Mouse (Mus musculus): ENCODE results near the gene Gfer. TPM values are rescaled to one million over a fixed set of nuclear protein-coding genes. Genes with fewer than 3 reads are reported as not detected.
A peak's percentile ranks its signal among the peaks of the same experiment; 100 is the strongest.
"Not testable (repeated sequence)": the region's sequence is repeated elsewhere in the genome, so short reads cannot be mapped to it uniquely, and the experiment has no call there.

The Gfer gene
- total RNA-seq, 2 experiments from 2014 or later = 9.6 to 14.0 TPM

DNA sequence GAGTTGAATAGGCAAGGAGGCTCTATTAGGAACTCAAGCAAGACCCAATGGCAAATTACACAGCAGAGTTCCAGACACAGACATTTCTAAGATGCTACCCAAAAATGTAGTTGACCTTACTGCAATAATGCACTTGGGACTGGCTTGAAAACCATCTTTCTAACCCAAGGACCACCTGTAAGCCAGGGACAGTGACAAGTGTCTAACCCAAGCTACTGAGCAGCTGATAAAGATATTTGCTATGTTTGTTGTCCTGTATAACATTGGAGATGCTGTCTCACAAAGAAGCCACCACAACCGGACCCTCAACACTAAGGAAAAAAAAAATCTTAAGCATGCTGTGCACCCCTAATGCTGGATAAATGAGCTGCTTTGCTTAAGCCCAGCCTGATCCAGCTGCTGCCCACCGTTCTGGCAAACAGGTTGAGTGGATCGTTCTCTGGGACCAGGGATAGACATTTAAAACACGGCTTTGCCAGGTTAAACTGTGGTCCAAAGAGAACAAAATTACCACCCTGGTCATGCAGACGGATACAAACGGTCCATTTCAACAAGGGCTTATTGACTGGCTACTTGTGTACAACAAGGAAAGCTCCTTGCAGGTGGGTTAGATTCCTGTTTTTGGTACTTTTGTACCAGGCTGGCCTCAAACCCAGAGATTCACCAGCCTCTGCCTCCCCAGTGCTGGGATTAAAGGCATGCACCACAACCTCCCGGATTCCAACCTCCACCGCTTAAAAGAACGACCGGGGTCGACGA, 27.3 kb upstream of the Gfer start:
- no peak for ATAC-seq (replicated peaks; ENCODE audit: low FRiP score, poor library complexity, severe bottlenecking)

DNA sequence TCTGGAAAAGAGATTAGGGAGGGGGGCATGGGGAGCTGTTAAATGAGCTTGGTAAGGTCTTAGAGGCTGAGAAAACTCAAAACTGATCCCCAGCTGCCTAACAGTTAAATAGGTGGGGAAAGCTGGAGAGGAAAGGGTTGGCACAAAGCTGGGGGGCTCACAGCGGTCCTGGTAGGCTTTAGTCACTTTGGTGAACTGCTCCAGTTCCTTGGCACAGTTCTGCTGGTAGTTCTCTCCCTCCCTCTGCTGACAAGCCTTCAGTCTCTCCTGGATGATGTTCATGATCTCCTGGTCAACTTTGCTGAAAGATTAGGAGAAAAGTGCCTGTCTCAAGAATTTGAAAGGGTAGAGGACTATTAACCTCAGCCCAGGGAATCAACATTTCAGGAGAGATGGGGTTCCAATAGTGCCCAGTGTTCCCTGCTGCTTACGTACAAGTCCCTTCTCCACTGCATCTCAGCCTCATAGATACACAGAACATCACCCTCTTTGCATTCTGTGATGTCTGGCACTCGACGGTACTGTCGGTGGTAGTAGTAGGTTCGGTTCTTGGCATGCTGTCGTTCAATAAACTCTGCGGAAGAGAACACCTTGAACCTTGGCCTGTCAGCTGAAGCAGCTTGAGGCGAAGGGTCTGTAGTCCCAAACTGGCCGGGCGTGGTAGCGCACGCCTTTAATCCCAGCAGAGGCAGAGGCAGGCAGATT, 26.4 kb upstream of the Gfer start:
- no peak for ATAC-seq (replicated peaks; ENCODE audit: low FRiP score, poor library complexity, severe bottlenecking)

DNA sequence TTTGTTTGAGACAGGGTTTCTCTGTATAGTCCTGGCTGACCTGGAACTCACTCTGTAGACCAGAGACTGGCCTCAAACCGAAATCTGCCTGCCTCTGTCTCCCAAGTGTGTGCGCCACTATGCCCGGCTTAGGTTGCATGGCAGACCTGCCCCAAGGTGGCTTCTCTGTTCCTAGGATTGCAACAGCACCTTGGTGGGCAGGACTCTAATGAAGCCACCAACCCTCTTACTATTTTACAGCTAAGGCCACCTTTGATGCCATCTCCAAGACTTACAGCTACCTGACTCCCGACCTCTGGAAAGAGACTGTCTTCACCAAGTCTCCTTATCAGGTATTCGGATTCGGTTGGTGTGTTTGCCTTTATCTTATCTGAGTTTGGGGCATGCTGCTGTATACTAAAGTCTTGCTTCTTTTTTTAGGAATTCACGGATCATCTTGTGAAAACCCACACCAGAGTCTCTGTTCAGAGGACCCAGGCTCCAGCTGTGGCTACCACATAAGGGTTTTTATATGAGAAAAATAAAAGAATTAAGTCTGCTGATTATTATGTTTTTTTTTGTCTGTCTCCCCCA, 25.5 kb upstream of the Gfer start:
- ATAC-seq (replicated peaks; ENCODE audit: low FRiP score, poor library complexity, severe bottlenecking) = not testable (repeated sequence)

DNA sequence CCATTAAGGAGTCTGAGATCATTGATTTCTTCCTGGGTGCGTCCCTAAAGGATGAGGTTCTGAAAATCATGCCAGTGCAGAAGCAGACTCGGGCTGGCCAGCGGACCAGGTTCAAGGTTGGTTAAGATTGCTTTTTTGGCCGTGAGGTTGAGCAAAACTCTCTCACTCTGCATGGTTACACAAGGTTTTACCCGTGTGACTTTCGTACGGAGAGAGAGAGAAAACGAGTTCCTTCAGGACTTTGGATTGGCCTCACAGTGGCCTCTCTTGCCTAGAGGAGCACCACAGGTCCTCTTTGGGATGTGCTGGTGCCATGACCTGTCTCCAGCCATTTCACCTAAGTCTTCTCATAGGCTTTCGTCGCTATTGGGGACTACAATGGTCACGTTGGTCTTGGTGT, 24.7 kb upstream of the Gfer start:
- ATAC-seq (replicated peaks; ENCODE audit: low FRiP score, poor library complexity, severe bottlenecking) = not testable (repeated sequence)

DNA sequence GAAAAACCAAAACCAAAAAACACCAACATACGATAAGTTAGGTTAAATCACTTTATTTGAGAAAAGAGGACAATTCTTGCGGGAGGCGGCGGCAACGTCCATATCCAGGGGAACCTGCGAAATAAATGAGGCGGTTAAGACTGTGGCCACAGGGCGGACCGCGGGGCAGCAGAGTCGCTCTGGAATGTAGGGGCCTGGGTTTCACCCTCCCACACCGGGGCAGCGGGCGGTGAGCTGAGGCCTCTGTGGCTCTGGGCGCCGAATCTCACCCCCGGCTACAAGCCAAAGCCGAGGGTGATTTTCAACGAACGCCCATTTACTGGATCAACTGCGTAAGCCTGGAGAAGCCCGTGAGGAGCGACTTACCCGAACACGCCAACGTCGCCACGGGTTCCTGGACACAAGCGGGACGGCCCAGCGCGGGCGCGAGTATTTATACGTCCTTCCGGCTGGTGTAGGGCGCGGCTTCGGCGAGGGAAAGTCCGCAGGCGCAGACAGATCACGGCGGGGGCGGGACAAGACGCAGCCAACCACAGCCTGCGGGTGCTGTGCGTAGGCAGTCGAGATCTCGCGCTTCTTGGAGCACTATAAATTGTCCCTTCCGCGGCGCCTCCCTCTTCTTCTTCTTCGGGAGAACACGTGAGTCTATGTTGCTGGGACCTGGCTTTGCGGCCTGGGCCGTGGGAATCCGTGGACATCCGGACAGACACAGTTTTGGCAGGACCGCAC, 23.7 kb upstream of the Gfer start:
- ATAC-seq (replicated peaks; ENCODE audit: low FRiP score, poor library complexity, severe bottlenecking) = peak; percentile 92

DNA sequence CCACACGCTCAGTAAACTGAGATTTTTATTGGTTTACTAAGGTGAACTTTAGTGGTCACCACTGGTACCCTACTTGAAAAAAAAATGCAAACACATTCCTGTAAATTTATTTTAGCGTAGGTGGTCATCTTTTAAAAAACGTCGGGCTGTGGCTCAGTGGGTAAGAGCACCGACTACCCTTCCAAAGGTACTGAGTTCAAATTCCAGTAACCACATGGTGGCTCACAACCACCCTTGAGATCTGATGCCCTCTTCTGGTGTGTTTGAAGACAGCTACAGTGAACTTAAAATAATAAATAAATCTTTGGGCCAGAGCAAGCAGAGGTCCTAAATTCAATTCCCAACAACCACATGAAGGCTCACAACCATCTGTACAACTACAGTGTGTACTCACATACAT, 23.0 kb upstream of the Gfer start:
- ATAC-seq (replicated peaks; ENCODE audit: low FRiP score, poor library complexity, severe bottlenecking) = not testable (repeated sequence)

DNA sequence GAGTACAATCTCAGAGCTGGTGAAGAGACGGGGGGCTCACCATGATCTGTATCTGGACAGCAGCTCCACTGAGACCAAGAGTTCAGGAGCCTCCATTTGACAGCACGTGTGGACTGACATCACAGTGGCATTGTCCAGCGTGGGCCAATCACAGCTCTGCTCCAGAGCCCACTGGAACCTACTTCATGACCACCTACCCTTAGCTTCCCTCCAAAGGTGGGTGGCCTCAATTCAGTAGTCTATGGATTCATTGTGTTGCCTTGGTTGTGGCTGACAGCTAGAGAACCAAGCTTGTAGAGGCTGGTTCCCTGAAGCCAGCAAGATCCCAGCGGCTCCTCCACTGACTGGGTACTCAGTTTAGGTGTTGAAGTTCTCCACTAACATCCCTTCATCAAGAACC, 22.0 kb upstream of the Gfer start, which contains the start of the genes Rnf151 and Rps2:
Gene Rnf151 (minus strand): TSS at position 121 of the 400 bp plus-strand sequence.
Gene Rps2 (plus strand): TSS at position 174 of the 400 bp plus-strand sequence.
- no peak for ATAC-seq (replicated peaks; ENCODE audit: low FRiP score, poor library complexity, severe bottlenecking)

DNA sequence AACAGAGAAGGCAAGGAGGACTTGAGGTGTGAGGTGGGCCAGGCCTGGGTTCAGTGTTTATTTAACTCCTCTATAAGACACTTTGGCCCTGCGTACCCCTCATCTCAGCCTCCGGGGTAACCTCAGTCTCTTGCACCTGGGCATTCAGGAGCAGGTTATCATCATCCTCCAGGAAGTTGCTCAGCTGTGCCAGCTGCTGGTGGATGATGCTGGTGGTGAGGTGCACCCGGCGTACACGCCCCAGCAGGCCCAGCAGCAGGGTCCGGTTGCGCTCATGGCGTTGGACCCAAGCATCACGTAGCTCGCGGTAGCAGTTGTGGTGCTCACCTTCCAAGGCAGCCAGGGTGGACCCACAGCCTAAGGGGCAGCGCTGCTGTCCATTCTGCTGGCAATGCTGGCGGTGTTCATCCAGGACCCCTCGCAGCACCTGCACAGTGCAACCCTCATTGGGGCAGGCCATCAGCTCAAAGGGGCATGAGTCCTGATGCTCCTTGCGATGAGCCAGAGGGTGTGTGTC, 20.3 kb upstream of the Gfer start:
- ATAC-seq (replicated peaks; ENCODE audit: low FRiP score, poor library complexity, severe bottlenecking) = no peak

DNA sequence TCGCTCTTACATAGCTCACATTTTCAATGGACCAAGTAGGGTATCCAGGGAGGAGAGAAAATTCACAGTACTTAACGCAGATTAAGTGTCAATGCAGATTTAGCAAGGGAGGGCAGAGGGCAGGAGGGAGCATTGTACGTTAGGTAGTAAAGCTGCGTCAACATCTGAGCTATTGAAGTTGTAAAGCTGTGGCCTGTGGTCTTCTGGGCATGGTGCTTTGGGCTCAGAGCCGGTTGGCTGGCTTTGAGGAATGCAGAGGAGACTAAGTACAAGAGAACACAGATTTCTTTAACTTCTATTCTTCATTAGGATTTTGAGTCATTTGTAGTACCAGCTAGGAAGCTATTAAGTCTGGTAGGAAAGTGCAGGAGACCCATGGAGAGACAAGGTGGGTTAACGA, 19.6 kb upstream of the Gfer start:
- no peak for ATAC-seq (replicated peaks; ENCODE audit: low FRiP score, poor library complexity, severe bottlenecking)

DNA sequence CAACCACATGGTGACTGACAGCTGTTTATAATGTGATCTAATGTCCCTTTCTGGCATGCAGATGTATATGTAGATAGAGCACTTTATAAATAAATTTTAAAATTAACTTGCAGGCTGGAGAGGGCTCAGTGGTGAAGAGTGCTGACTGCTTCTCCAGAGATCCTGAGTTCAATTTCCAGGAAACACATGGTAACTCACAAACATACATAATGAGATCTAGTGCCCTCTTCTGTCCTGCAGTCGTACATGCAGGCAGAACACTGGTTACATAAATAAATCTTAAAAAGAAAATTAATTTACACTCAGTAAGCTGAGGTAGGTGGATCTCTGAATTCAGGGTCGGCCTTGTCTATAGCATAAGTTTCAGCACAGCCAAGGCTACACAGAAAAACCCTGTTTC, 12.7 kb upstream of the Gfer start:
- ATAC-seq (replicated peaks; ENCODE audit: low FRiP score, poor library complexity, severe bottlenecking) = no peak

DNA sequence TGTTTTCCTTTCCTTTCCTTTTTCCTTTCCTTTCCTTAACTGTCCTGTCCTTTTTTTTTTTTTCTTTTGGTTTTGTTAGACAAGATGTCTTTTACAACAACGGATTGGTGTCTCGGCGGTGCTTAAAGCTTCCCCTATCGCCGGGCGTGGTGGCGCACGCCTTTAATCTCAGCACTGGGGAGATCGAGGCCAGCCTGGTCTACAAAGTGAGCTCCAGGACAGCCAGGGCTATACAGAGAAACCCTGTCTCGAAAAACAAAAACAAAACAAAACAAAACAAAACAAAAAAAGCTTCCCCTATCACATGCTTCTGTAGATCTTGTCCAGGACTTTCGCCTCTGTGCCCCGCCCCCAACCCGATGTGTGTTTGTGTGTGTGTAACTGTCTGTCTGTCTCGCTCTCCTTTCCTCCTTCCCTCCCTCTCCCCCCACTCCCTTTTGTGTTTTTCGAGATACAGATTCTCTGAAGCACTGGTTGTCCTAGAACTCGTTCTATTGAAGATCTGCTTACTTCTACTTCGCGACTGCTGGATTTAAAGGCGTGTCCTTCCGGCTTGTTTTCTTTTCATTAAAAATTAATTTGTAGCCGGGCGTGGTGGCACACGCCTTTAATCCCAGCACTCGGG, 12.0 kb upstream of the Gfer start:
- peak; percentile 57 for ATAC-seq (replicated peaks; ENCODE audit: low FRiP score, poor library complexity, severe bottlenecking)

DNA sequence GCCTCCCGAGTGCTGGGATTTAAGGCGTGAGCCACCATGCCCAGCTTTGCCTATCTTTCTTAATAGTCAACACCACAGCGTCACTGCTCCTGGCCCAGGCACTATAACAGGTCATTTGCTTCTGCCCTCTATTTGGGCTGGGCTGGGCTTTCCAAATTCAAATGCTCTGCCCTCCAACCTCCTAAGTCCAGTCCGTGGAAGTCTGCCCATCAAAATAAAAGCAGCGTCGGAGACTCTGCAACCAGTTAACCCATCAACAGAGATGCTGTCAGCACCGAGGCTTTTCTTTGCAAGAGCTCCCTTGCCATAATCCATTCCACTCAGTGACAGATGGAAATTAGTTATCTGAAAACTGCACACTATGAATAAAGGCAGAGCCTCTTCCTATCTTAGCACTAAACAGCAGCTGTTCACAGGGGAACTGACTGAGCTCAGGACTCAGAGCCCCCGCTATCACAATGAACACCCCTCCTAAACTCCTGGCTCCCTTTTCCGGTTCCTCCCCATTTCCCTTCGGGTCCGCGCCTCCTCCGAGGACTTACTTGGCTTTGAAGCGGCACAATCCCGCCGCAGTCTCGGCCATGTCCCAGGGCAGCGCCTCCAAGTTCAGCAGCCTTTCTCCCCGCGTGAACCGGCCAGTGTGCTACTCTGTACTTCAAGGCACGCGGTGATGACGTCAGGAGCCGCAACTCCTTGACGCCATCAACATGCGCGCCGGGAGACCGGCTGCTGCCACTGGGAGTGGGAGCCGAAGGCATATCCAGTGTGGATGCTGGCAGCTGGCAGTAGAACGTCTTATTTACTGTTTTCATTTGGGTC, 11.2 kb upstream of the Gfer start, which contains the start of gene Tbl3:
Gene Tbl3 (minus strand): TSS at position 679 of the 819 bp plus-strand sequence.
- ATAC-seq (replicated peaks; ENCODE audit: low FRiP score, poor library complexity, severe bottlenecking) = peak; percentile 89

DNA sequence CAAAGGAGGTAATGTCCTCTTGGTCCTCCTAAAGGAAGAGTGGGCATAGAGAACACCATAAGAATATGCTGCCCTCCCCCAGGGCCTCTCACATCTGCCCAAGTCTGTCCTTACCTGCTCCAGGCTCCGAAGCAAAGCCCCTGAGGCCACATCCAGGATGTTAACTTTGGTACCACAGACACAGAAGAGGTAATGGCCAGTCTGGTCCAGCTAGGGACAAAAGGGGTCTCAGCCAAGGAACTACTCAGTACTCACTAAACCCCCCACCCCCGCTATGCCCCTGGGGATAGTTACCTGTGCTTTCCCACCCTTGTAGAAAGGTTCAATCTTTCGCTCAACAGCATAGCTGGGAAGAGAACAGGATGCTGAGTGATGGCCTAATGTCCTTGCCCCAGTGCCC, 9.9 kb upstream of the Gfer start:
- no peak for ATAC-seq (replicated peaks; ENCODE audit: low FRiP score, poor library complexity, severe bottlenecking)

DNA sequence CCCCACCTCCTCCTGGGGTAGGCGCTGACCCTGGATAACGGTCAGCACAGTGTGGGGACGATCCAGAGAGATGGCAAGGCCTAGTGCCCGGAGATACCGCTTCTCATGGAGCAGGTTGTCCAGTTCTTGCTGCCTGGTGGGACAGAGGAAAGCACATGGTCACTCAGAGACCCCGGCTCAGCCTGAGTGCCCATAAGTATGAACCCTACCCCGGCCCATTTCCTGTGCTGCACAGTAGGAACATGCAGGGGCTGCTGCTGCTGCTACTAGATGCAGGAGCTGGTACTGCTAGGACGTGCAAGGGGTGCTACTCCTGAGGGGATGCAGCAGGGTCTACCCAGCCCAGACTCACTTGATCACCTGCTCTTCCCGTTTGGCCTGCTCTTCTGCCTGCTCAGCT, 5.3 kb upstream of the Gfer start:
- no peak for ATAC-seq (replicated peaks; ENCODE audit: low FRiP score, poor library complexity, severe bottlenecking)

DNA sequence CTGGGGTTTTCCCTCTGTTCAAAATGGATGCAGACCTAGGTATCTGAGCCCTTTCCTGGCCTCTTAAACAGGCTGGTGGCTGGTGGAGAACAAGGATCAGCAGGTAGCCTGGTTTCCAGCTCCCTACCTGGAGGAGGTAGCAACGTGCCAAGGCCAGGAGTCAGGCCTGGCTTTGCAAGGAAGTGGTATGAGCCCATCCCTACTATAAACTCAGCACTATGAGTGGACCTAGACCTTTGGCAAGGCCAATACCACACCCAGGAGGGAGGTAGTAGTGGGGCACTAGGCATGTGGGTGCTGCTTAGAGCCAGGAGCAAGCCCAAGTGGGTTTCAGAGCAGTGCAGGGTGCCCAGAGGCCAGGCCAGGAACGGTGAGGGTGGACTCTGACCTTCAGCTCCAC, 3.5 kb upstream of the Gfer start:
- no peak for ATAC-seq (replicated peaks; ENCODE audit: low FRiP score, poor library complexity, severe bottlenecking)

DNA sequence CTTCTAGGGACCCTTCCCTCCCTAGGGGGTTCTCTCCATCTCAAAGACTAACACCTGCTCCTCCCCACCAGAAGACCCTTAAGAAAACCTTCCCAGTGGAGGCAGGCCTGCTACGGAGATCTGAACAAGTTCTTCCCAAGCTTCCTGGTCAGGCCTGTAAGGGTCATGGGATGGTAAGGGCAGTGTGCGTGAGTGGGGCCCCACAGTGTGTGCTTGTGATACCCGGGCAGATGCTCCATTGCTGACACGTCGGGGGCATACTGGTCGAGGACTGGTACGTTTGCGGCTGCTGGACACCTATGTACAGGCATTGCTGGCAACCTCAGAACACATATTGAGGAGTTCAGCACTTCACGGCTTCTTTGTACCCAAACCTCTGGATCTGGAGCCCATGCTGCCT, 2.8 kb upstream of the Gfer start:
- no peak for ATAC-seq (replicated peaks; ENCODE audit: low FRiP score, poor library complexity, severe bottlenecking)

DNA sequence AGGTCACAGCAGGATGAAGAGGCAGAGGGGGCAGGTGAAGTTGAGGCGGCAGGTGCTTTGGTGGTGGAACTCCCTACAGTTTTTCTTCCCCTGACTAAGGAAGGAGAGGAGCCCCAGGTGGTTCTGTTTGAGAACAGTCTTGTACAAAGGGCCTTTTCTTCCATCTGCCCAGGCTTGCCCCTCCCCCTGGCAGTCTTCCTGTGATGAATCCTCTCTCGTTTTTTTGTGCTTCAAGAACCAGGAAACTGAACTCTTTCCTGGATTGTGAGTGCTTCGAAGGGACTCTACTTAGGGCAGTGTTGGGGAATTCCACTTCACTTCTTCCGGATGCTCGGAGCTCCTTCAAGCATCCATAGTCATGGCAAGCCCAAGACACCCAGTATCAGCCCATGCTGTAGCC, 2.0 kb upstream of the Gfer start:
- no peak for ATAC-seq (replicated peaks; ENCODE audit: low FRiP score, poor library complexity, severe bottlenecking)

DNA sequence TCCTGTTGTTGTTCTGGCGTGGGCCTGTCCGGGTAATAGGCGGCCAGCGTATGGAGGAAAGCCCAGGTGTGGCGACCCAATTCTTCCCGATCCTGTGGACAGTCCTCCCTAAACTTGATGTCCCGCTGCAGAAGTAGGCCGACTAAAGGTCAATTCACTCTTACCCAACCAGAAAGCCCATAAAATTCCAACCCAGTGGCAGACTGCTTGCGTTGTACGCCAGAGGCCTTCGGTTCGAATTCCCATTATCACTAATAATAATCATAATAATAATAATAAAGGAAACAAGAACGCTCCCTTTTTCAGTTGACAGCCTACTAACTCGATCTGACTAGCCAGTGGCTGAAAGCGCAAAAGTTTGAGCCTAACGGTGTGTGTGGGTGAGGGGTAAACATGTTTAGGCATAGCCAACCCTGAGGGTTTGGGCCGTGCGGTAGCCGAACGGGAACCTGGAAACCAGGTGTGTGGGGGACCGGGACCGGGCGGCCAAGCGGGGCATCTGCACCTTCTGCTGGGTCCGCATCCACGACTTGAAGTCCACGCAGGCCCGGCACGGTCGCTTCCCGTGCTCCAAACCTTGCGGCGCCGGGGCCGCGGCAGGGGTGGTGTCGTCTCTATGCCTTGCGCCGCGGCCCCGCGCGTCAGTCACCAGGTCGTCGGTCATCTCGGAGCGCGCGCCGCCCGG, 488 bp downstream of the Gfer start:
- ATAC-seq (replicated peaks; ENCODE audit: low FRiP score, poor library complexity, severe bottlenecking) = no peak
